Mouse (Mus musculus): ENCODE results near the gene Ccdc187.

DNA sequence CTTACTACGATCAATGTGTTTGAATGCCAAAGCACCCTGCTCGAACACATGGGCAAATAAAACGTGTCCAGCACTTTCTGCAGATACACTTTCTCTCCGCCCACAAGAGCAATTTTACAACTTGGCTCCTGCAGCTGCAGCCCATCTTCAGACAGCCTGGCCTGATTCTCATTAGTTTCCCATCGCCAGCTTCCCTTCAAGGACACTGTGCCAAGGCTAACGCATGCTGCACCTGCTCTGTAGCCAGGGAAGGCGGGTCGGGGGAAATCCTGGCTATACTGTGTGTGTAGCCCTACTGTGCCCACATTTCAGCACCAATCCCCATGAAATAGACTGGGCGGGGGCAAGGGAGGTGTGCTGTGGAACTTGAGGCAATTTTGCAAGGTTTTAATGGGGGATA lies 54.0 kb downstream of the Ccdc187 start:
- TF ChIP-seq CTCF (IDR thresholded peaks at IDR 0.05; ENCODE audit: extremely low read depth, insufficient read depth, insufficient read length, insufficient replicate concordance) (no peak), POLR2A (IDR thresholded peaks at IDR 0.05; ENCODE audit: low read depth, low read length) (no peak)
